12 mouse cellular contexts compared by ENCODE assay signal in genomic region chr10:52423097-52423496, GRCm38 (mm10). TPM values are rescaled to one million over a fixed set of nuclear protein-coding genes. Genes with fewer than 3 reads are reported as not detected.
DNase-seq lines count a peak whose midpoint lies in the region; ATAC-seq and TF ChIP-seq lines count a peak whose summit lies in the region.
"Had no signal": no experiment of that assay in that cellular context is flagged by ENCODE, and none has a peak within 500 bp of the region (broad histone marks: within the 10 kb centered on the region; RNA-seq: fewer than 3 reads in every experiment).

No protein-coding gene starts in this region.

- H3K27me3 ChIP-seq in heart, postnatal 0 days (ENCODE audit: control insufficient read depth, insufficient read depth, low read length): no peaks in the 10 kb centered on the region
- H3K27me3 ChIP-seq in hindbrain, embryonic 14.5 days (ENCODE audit: control insufficient read depth, insufficient read depth, low read length): no peaks in the 10 kb centered on the region
- H3K27me3 ChIP-seq: heart, embryonic 12.5 days; midbrain, embryonic 12.5 days had no signal

- no peak for DNase-seq in heart, postnatal 0 days (ENCODE audit: low spot score)
- DNase-seq in heart, postnatal 14 days: no peak
- peak; percentile 8 to 18 for DNase-seq in spleen, postnatal 36 days (ENCODE audit: low spot score in 2 of 2)
- no peak for DNase-seq in spleen, adult 12 weeks (ENCODE audit: low spot score)
- peak; percentile 16 for DNase-seq in thymus, postnatal 25 days
- no peak for DNase-seq in hindbrain, embryonic 14.5 days (ENCODE audit: low spot score)
- DNase-seq in left cerebral cortex, postnatal 4 days: no peak

- 79% methylated on average over 2 of the region's 2 CpGs for WGBS in heart, postnatal 0 days
- 81% methylated on average over 2 of the region's 2 CpGs for WGBS in hindbrain, embryonic 14.5 days

- H3K4me3 ChIP-seq in heart, postnatal 0 days (ENCODE audit: low read depth, low read length): no peak overlapping the region
- H3K4me3 ChIP-seq in hindbrain, embryonic 14.5 days (replicated peaks; ENCODE audit: low read length): no peak overlapping the region
- H3K4me3 ChIP-seq: heart, embryonic 12.5 days; midbrain, embryonic 12.5 days had no signal

- H3K36me3 ChIP-seq in heart, postnatal 0 days (replicated peaks; ENCODE audit: control insufficient read depth, insufficient read depth, low read length): no peaks in the 10 kb centered on the region
- H3K36me3 ChIP-seq in hindbrain, embryonic 14.5 days (replicated peaks; ENCODE audit: control insufficient read depth, insufficient read depth): no peaks in the 10 kb centered on the region
- H3K36me3 ChIP-seq: heart, embryonic 12.5 days; midbrain, embryonic 12.5 days had no signal

- H3K4me2 ChIP-seq in heart, postnatal 0 days (ENCODE audit: low read depth, low read length): no peak overlapping the region
- no peak overlapping the region for H3K4me2 ChIP-seq in hindbrain, embryonic 14.5 days (replicated peaks)
- H3K4me2 ChIP-seq: heart, embryonic 12.5 days; midbrain, embryonic 12.5 days had no signal

- no peak for TF ChIP-seq EP300 in heart, postnatal 0 days (IDR thresholded peaks at IDR 0.05; ENCODE audit: low read depth)

- ATAC-seq in heart, postnatal 0 days (ENCODE audit: insufficient read depth, low read depth): no peak
- peak; percentile 63 for ATAC-seq in granulocyte monocyte progenitor cell, adult 5-6 weeks (replicated peaks; ENCODE audit: poor library complexity, severe bottlenecking)
- ATAC-seq in hindbrain, embryonic 14.5 days (ENCODE audit: low FRiP score): no peak

- peaks cover 48% of the 10 kb centered on the region for H3K4me1 ChIP-seq in heart, postnatal 0 days (ENCODE audit: control insufficient read depth, insufficient read depth)
- peaks cover 44% of the 10 kb centered on the region for H3K4me1 ChIP-seq in hindbrain, embryonic 14.5 days (replicated peaks; ENCODE audit: control insufficient read depth, insufficient read depth, low read length)

- no peak overlapping the region for H3K27ac ChIP-seq in heart, postnatal 0 days (ENCODE audit: low read depth)
- H3K27ac ChIP-seq in hindbrain, embryonic 14.5 days: no peak overlapping the region
- H3K27ac ChIP-seq: midbrain, embryonic 12.5 days had no signal

- no peak overlapping the region for H3K9ac ChIP-seq in heart, postnatal 0 days (replicated peaks; ENCODE audit: low read depth, low read length)
- no peak overlapping the region for H3K9ac ChIP-seq in hindbrain, embryonic 14.5 days
- H3K9ac ChIP-seq: heart, embryonic 12.5 days; midbrain, embryonic 12.5 days had no signal

- intact Hi-C loops in heart, postnatal 14 days (cut with DNase I): no loop called here
- intact Hi-C loops in left cerebral cortex, postnatal 4 days (cut with DNase I): loop anchor here (10.0 kb wide), 1 partner anchor 902 kb away; no protein-coding TSS in a partner anchor

- H3K9me3 ChIP-seq in heart, postnatal 0 days (replicated peaks; ENCODE audit: control insufficient read depth, low read length): no peaks in the 10 kb centered on the region
- no peaks in the 10 kb centered on the region for H3K9me3 ChIP-seq in hindbrain, embryonic 14.5 days (ENCODE audit: control insufficient read depth, low read length)
- H3K9me3 ChIP-seq: heart, embryonic 12.5 days; midbrain, embryonic 12.5 days had no signal

- TF ChIP-seq CTCF in heart, postnatal 0 days (IDR thresholded peaks at IDR 0.05; ENCODE audit: low read depth): peak; percentile 29; the same call in 1 of the 2 replicates

RNA-seq across cellular contexts. Expression of gene Nus1, which starts 5.8 kb away (rescaled TPM):
- 8.0 and 11.6 TPM in 2 replicates for total RNA-seq in heart, postnatal 0 days (2014; rRNA removed; ENCODE audit: low replicate concordance)
- polyA plus RNA-seq in heart, postnatal 0 days (2015; fragmentation: Nextera tagmentation; extraction: Ambion mirVana): 6.5 and 7.2 TPM in 2 replicates
- 10 to 100 TPM; 27.4 to 31.2 TPM for total RNA-seq in heart, postnatal 14 days (2021)
- 26.1 and 31.0 TPM in 2 replicates for total RNA-seq in granulocyte monocyte progenitor cell, adult 5-6 weeks (2014; fragmentation: Nextera tagmentation)
- 25.9 and 29.8 TPM in 2 replicates for total RNA-seq in granulocyte monocyte progenitor cell, adult 5-6 weeks (2017)
- polyA plus RNA-seq in hindbrain, embryonic 14.5 days (2014; fragmentation: Nextera tagmentation; extraction: Ambion mirVana): 24.8 and 25.1 TPM in 2 replicates
- 10 to 100 TPM; 60.4 to 61.3 TPM for total RNA-seq in left cerebral cortex, postnatal 4 days (2021)

RNA-seq across cellular contexts. Expression of gene Nepn, which starts 34.3 kb away (rescaled TPM):
- total RNA-seq in heart, postnatal 0 days (2014; rRNA removed; ENCODE audit: low replicate concordance): not detected in 2 replicates
- polyA plus RNA-seq in heart, postnatal 0 days (2015; fragmentation: Nextera tagmentation; extraction: Ambion mirVana): 0.10 TPM in 1 of 2 replicates, not detected in the other
- under 1 TPM; 0.22 to 0.69 TPM for total RNA-seq in heart, postnatal 14 days (2021)
- not detected in 2 replicates for total RNA-seq in granulocyte monocyte progenitor cell, adult 5-6 weeks (2014; fragmentation: Nextera tagmentation)
- total RNA-seq in granulocyte monocyte progenitor cell, adult 5-6 weeks (2017): not detected in 2 replicates
- not detected in 2 replicates for polyA plus RNA-seq in hindbrain, embryonic 14.5 days (2014; fragmentation: Nextera tagmentation; extraction: Ambion mirVana)
- not detected for total RNA-seq in left cerebral cortex, postnatal 4 days (2021)
- total RNA-seq: layer of hippocampus, postnatal 36 days had no signal
- polyA plus RNA-seq: embryonic facial prominence, embryonic 11.5 days; heart, embryonic 12.5 days; midbrain, embryonic 12.5 days had no signal

RNA-seq across cellular contexts. Expression of gene Gopc, which starts 41.2 kb away (rescaled TPM):
- 7.4 and 8.1 TPM in 2 replicates for total RNA-seq in heart, postnatal 0 days (2014; rRNA removed; ENCODE audit: low replicate concordance)
- 9.2 and 10.1 TPM in 2 replicates for polyA plus RNA-seq in heart, postnatal 0 days (2015; fragmentation: Nextera tagmentation; extraction: Ambion mirVana)
- 10 to 100 TPM; 17.8 to 18.5 TPM for total RNA-seq in heart, postnatal 14 days (2021)
- total RNA-seq in granulocyte monocyte progenitor cell, adult 5-6 weeks (2014; fragmentation: Nextera tagmentation): 16.8 and 19.0 TPM in 2 replicates
- total RNA-seq in granulocyte monocyte progenitor cell, adult 5-6 weeks (2017): 15.1 and 16.6 TPM in 2 replicates
- 26.1 and 27.4 TPM in 2 replicates for polyA plus RNA-seq in hindbrain, embryonic 14.5 days (2014; fragmentation: Nextera tagmentation; extraction: Ambion mirVana)
- total RNA-seq in left cerebral cortex, postnatal 4 days (2021): 10 to 100 TPM; 46.3 to 49.7 TPM

Comparison
In these comparisons a context has a peak if more than half of its experiments do, and no peak if none do; other contexts are left out.
1. DNase-seq: peak in spleen, postnatal 36 days (2 of 2) and thymus, postnatal 25 days (single experiment); none in heart, postnatal 0 days (single experiment), heart, postnatal 14 days (0 of 2), spleen, adult 12 weeks (single experiment), hindbrain, embryonic 14.5 days (single experiment) and left cerebral cortex, postnatal 4 days (single experiment).